Mouse (Mus musculus): Measurements from ENCODE around the gene Ccdc8.
A peak's percentile ranks its signal among the peaks of the same experiment; 100 is the strongest.

The Ccdc8 gene

DNA sequence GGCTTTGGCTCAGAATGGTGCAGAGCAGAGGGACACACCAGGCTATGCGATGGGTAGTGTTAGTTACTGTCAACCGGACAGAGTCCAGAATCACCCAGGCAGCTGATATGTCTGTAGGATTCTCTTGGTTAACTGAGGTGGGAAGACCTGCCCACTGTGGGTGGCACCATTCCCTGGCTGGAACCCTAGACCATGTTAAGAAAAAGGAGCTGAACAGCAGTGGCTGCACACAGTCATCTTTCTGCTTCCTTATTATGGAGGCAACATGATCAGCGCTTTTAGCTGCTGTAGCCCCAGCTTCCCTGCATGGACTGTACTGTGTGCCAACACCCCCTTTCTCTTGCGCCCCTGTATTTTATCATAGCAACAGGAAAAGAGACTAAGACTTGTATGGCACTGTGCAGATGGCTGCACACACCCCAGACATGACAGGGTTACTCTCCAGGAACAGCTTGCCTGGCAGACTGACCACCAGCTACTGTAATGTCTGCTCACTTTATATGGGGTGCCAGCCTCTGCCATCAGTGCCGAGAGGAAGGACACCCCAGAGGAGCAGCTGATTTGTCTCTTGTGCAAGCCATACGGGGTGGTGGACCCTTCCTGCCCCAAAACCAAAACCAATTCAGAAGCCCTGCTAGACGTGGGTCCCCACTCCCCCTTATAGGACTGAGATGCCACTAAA, 19.5 kb downstream of the Ccdc8 start:
- DNase-seq: no peak

DNA sequence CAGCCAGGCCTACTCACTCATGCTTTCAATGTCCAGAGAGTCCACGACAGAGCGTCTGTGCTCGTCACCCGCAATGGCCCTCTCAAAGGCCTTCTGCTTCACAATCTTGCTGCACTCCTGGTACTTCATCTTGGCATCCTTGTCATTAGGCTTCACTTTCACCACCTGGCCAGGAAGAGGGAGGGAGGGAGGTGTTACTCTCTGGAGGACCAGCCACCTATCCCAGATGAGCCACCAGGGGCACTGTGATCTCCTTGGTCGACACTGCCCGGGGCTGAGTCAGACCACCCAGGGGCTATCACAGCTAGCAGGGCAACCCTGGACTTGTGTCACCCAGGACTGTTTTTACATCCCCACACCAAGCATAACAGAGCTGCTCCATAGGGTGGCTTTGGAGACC, 22.9 kb downstream of the Ccdc8 start:
- DNase-seq: no peak

- no peak for DNase-seq
Measured at GRCm38 (mm10) chr7:17017036-17017435, 24.5 kb downstream of the Ccdc8 start.

GRCm38 (mm10) chr7:17017921-17018320, 25.4 kb downstream of the Ccdc8 start:
- DNase-seq: no peak

DNA sequence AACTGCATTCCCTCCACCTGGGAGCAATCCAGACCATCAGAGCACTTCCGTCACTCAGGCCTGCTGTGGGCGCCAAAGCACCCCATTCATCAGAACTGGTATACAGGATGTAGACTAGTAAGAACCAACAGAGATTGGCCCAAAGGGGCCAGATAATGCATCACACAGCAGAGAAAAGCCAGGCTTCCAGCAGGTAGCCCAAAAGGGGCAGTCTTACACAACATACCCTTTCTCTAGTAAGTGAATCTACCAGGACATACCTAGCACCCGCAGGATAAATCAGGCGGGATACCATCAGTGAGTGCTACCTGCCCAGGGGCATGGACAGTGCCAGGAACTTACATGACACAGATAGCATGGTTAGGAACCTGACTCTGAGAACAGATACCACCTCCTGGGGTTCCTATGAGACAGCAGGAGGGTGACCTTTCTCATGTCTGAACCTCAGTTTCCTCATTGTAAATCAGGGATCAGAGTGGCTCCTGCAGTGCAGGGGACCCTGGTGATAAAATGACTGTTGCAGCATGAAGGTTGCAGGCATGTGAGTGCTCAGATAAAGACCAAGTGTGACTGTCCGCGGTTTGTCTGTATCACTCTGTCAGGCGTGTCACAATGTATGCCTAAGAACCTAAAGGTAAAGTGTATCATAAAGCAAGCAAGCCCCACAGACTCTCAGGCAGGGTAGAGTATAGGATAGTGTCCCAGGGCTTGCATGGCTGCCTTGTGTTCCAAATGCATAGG, 27.1 kb downstream of the Ccdc8 start:
- DNase-seq: no peak

DNA sequence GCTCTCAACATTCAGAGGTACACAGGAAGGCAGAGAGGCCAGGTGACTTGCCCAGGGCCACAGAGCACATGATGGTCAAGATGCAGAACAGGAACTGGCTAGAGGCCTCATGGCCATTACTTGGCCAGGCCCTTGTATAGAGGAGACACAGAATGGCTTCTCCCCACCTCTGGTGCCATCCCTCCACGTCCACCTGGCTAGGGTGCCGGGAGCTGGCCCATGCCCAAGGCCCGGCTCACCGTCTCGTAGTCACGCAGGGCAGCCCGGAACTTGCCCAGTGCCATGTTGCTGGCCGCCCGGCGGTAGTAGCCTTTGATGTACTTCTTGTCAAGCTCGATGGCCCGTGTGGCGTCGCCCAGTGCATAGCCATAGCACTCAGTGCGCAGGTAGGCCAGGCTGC, 29.7 kb downstream of the Ccdc8 start:
- DNase-seq: no peak

DNA sequence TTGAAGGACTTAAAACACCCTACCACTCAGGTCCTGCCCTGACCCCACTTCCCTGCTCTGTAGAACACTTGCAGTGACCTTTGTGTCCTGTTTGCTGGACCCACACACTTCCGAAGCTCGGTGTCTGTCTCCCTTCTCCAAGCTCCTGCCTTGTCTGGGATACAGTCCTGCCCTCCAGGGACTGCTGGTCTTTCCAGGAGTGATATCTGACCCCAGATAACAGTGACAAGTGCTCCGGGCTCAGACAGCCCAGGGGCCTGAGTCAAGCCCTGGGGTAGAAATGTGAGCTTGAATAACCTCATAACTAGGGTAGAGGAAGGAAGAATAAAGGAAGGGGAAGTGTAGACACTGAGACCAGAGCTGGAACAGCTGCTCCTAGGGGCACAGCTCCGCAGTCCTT, 31.2 kb downstream of the Ccdc8 start:
- DNase-seq: no peak

DNA sequence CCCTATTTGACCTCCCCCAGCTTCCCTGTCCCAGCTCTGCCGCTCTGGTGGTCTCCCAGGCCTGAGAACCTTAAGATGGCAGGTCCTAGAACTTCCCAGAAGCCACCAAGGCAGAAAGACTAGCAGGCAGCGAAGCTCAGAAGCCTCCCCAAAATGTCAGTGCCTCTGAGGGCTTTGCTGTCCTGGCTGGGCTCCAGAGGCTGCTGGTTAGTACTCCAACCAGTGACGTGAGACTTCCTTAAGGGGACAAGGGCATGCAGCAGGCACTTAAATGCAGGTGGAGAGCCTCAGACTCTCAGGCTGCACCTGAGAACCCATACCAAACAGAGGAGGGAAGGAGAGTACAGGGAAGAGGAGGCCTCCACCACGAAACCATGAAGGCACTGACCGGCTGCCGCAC, 31.6 kb downstream of the Ccdc8 start:
- DNase-seq: no peak

DNA sequence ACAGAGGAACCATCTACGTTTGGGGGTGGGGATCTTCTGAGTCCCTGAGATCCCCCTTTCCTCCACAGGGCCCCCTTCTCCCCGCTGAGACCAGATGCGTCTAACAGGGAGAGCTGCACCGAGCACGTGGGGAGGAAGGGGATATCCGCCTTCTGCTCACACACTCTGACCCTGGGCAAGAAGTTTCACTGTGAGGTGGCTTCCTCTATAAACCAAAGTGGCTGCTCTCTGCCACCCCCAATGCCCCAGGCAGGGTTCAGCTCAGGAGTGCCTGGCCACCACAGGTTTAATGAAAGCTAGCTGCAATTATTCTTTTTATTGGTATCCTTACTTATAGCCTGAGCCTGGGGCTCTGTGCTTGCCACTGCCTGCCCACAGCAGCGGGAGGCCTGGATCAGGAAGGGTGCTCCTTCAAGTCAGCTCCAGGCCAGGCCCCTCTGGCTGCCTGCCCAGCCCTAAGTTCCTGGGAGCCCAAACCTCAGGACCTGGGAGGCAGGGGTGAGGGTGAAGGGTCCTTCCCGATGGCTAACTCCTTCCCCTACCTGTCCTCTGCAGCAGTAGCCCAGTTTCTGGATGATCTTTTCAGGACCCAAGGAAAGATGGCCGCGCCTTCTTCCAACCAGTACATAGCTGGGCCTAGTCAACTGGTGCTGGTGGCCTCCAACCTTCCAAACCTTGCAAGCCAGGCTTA, 32.5 kb downstream of the Ccdc8 start:
- DNase-seq: peak; percentile 58 to 59

GRCm38 (mm10) chr7:17025505-17025894, 33.0 kb downstream of the Ccdc8 start:
- DNase-seq: no peak

- no peak for DNase-seq
Measured at GRCm38 (mm10) chr7:17025896-17026622, 33.6 kb downstream of the Ccdc8 start.

DNA sequence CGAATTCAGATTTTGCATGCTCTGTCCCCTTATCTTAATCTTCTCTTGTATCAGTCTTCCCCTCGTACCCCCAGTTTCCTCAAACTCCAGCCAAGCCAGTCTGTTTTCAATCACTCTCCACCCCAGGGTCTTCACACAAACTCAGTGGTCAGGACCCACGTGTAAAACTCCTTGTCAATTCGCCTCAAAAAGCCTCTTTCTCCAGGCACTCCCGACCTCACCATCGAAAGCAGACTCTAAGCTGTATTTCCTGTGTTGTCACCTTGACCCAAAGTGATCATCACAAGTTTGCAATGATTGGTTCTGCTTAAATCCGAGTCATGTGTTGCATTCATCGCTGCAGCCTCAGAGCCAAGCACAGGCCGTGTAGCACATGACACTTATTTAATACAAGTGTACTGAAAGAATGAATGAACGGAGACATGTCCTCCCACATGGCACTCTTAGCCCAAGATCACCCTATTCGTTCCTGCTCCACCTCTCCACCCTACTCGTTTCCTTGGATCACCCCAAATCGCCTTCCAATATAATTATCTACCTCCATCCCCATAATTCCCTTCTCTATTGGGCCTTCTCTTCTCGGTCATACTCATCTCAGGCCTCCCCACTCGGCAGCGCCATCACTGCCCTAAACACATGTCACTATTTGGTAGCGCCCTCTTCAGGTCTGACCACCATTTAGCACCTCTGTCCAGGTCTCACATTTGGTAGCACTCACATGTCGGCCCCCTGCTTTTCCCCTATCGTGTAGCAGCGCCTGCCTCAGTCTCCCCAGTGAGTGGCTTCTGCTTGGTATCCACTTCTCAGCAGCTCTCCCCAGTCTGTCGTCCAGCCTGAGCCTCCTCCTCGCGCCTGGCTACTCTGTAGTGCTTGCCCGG, 34.4 kb downstream of the Ccdc8 start:
- DNase-seq: peak in 1 of 2 experiments; percentile 60

DNA sequence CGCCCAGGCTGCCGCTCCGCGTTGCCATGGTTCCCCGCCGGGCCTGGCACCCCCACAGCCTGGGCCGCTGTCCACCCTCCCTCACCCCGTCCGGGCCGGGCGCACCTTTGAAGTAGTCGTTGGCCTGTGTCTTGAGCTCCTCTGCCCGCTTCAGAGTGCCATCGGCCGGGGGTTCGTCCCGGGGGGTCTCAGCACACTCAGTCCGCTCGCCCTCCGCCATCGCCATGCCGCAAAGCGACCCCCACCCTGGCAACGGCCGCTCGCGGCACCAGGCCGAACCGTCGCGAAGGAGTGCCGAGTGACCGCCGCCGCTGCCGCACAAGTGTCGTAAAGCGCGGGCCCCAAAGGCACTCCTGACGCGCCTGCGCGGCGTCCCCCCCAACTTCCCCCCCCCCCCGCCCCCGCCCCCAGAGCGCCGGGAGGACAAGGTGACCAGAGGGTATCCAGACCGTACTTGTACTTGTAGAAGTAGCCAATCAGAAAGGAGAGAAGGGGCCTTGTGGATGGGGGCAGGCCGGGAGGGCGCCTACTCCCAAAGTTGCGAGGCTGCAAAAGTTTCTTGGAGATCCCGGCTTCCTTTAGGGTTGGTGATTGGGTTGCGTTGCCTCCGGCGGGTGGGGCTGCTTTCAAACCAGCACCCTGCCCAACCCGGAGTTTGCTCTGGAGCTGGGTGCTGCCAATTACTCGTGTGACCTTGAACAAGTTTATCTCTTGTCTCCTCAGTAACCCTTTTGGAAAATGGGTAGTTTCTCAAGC, 35.3 kb downstream of the Ccdc8 start, which contains the start of gene Ppp5c:
Gene Ppp5c, minus strand, starts transcription at position 337 of the 756 bp plus-strand sequence.
- peak; percentile 74 to 79 for DNase-seq

DNA sequence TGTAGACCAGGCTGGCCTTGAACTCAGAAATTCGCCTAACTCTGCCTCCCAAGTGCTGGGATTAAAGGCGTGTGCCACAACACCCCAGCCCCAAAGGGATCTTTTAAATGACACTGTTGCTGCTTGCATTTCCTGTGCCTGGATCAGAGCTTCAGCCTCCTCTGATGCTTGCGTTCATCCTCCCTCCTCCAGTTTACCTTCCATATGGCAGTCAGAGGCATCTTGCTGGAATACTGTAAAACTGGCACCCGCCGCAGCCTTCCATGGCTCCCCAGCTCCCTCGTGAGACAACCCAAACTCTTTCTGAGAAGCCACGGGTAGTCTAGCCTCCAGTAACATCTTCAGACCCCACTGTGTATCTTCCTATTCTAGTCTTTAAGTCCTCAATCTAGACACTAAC, 36.4 kb downstream of the Ccdc8 start:
- DNase-seq: no peak

DNA sequence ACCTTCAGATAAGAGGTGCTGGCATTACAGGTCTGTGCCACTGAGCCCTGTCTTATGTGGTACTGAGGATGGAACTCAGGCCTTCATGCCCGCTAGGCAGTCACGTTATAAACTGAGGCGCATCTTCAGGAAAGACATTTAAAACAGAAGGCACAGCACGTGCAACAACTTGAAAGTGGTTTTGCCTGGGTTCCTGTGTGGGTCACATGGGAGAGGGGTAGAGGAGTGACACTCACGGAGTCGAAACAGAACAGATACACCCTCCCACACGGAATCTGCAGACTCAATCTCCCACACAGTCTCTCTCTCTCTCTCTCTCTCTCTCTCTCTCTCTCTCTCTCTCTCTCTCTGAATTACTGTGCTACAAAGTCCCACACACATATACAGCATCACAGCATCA, 37.7 kb downstream of the Ccdc8 start:
- no peak for DNase-seq

- no peak for DNase-seq
Measured at GRCm38 (mm10) chr7:17038018-17038695, 45.6 kb downstream of the Ccdc8 start.

- no peak for DNase-seq
Measured at GRCm38 (mm10) chr7:17039373-17039772, 46.9 kb downstream of the Ccdc8 start.

DNA sequence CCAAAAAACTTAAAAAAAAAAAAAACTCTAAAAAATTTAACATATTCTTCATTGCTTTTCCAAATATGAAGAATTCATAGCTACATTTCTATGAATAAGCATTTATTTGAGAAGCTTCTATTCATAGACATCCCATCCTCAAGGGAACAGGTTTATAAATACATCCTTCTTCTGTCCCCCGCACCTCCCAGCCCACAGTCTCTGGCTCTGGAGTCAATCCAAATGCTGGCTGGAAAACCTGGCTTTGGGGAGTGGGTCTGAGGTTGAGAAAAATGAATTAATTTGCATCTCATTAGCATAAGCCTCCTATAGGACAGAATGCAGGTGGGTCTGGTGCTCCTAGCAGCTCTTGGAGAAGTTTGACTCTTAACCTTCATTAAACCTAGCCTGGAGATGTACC, 53.2 kb downstream of the Ccdc8 start:
- DNase-seq: no peak

Measured in B cell, adult 2 months (primary cell).